Mouse (Mus musculus): ENCODE data around the gene Asic2.

The Asic2 gene

GRCm38 (mm10) chr11:81738995-81739394 lies 229.3 kb downstream of the Asic2 start:
- no peak for DNase-seq (ENCODE audit: low spot score in 2 of 2)

- DNase-seq (ENCODE audit: low spot score in 2 of 2) = no peak
These were observed 230.5 kb downstream of the Asic2 start for GRCm38 (mm10) chr11:81737777-81738176.

- DNase-seq (ENCODE audit: low spot score in 2 of 2) = no peak
These were observed 246.2 kb downstream of the Asic2 start for GRCm38 (mm10) chr11:81722071-81722470.

- DNase-seq (ENCODE audit: low spot score in 2 of 2) = no peak
These were observed 253.5 kb downstream of the Asic2 start for GRCm38 (mm10) chr11:81714801-81715200.

GRCm38 (mm10) chr11:81706996-81707395 lies 261.3 kb downstream of the Asic2 start:
- no peak for DNase-seq (ENCODE audit: low spot score in 2 of 2)

- DNase-seq (ENCODE audit: low spot score in 2 of 2) = no peak
These were observed 270.2 kb downstream of the Asic2 start for GRCm38 (mm10) chr11:81698008-81698407.

- no peak for DNase-seq (ENCODE audit: low spot score in 2 of 2)
These were observed 272.8 kb downstream of the Asic2 start for GRCm38 (mm10) chr11:81695501-81695900.

- no peak for DNase-seq (ENCODE audit: low spot score in 2 of 2)
These were observed 287.7 kb downstream of the Asic2 start for GRCm38 (mm10) chr11:81680511-81680910.

GRCm38 (mm10) chr11:81671724-81672123 lies 296.5 kb downstream of the Asic2 start:
- DNase-seq (ENCODE audit: low spot score in 2 of 2) = no peak

GRCm38 (mm10) chr11:81670436-81670835 lies 297.8 kb downstream of the Asic2 start:
- no peak for DNase-seq (ENCODE audit: low spot score in 2 of 2)

- no peak for DNase-seq (ENCODE audit: low spot score in 2 of 2)
These were observed 309.4 kb downstream of the Asic2 start for GRCm38 (mm10) chr11:81658850-81659249.

GRCm38 (mm10) chr11:81657121-81657520 lies 311.1 kb downstream of the Asic2 start:
- DNase-seq (ENCODE audit: low spot score in 2 of 2) = no peak

- no peak for DNase-seq (ENCODE audit: low spot score in 2 of 2)
These were observed 320.4 kb downstream of the Asic2 start for GRCm38 (mm10) chr11:81647828-81648227.

GRCm38 (mm10) chr11:81645549-81645948 lies 322.7 kb downstream of the Asic2 start:
- DNase-seq (ENCODE audit: low spot score in 2 of 2) = no peak

GRCm38 (mm10) chr11:81636356-81636755 lies 331.9 kb downstream of the Asic2 start:
- no peak for DNase-seq (ENCODE audit: low spot score in 2 of 2)

GRCm38 (mm10) chr11:81634360-81635350 lies 333.6 kb downstream of the Asic2 start:
- no peak for DNase-seq (ENCODE audit: low spot score in 2 of 2)

GRCm38 (mm10) chr11:81625199-81625598 lies 343.1 kb downstream of the Asic2 start:
- no peak for DNase-seq (ENCODE audit: low spot score in 2 of 2)

GRCm38 (mm10) chr11:81620516-81620915 lies 347.7 kb downstream of the Asic2 start:
- DNase-seq (ENCODE audit: low spot score in 2 of 2) = no peak

GRCm38 (mm10) chr11:81616437-81616836 lies 351.8 kb downstream of the Asic2 start:
- no peak for DNase-seq (ENCODE audit: low spot score in 2 of 2)

GRCm38 (mm10) chr11:81613869-81614620 lies 354.2 kb downstream of the Asic2 start:
- DNase-seq (ENCODE audit: low spot score in 2 of 2) = no peak

GRCm38 (mm10) chr11:81612798-81613540 lies 355.3 kb downstream of the Asic2 start:
- peak; percentile 59 to 60 for DNase-seq (ENCODE audit: low spot score in 2 of 2)
